Mouse (Mus musculus): ENCODE data around the gene Ints4. TPM values are rescaled to one million over a fixed set of nuclear protein-coding genes. Genes with fewer than 3 reads are reported as not detected.
A peak's percentile ranks its signal among the peaks of the same experiment; 100 is the strongest.

Ints4 gene
- polyA plus RNA-seq, 1 experiment from 2014 or later, result 36.4 TPM

DNA sequence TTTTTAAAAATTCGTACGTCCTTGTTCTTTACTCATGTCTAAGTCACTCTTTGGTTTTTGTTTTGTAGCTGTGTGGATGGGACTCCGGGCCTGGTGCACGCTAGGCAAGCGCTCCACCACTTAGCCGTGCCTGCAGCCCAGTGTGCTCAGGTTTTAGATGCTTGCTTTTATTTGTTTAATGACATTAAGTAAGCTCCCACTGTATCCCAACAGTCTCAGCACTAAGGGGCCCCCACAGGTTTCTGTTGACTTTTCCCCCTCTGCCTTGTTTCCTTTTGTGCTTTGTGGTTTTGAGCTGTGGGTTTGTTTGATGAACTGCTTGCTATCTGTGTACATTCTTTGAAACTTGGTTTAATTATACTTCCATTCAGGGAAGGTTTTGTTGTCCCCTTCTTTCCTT, 28.6 kb upstream of the Ints4 start:
- Histone ChIP-seq H3K4me2 (ENCODE audit: low read length) (no peak overlapping the region), H3K4me3 (replicated peaks; ENCODE audit: low read depth, low read length) (no peak overlapping the region), H3K27me3 (ENCODE audit: insufficient read depth, low read length) (no peaks in the 10 kb centered on the region), H3K9me3 (replicated peaks; ENCODE audit: low read length) (no peaks in the 10 kb centered on the region), H3K27ac (no peak overlapping the region), H3K36me3 (ENCODE audit: insufficient read depth, low read length) (no peaks in the 10 kb centered on the region), H3K4me1 (replicated peaks; ENCODE audit: insufficient read depth, low read length) (no peaks in the 10 kb centered on the region; the same call in 1 of the 2 replicates), H3K9ac (ENCODE audit: low read depth, low read length) (no peak overlapping the region)
- no peak for TF ChIP-seq CTCF (IDR thresholded peaks at IDR 0.05; ENCODE audit: low read depth)
- 83% methylated on average over 6 of the region's 6 CpGs for WGBS
- no peak for ATAC-seq (replicated peaks; ENCODE audit: low FRiP score, low read depth)
- no peak for DNase-seq (ENCODE audit: low spot score)

DNA sequence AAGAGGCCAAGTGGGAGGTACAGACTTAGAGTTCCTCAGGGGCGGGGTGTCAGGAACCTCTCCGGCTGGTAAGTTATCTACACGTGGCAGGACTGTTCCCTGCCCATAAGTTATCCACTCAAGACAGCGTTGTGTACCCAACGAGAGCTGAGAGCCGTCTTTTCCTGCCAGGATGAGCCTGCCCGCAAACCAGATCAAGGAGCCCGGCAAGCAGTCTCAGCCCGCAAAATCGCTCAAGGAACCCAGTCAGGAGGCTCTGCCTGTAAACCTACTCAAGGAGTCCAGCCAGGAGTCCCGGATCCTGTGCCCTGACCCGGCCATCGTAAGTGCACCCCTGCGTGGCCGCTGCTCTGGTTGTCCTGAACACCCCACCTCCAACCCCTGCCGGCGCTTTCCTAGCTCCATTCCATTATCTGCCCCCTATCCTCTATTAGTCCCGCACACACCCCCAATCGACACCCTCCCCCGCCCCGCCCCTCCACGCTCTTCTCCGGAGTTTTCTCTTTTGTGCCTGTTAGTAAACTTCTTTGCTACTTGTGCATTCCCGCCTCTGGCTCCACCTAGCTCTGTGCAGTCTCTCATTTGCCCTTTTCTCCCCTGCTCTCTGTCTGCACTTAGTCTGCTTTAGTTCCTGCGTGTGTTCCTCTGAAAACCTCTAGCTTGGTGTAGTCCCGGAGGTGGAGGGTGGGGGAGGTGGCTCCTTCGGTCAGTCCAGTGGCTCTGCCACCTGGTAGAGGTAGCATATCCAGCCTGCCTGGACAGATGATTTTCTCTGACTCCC, 27.4 kb upstream of the Ints4 start:
- DNase-seq (ENCODE audit: low spot score) (peak; percentile 40), ATAC-seq (replicated peaks; ENCODE audit: low FRiP score, low read depth) (peak; percentile 73; the same call in 1 of the 2 replicates)
- H3K9me3 ChIP-seq (replicated peaks; ENCODE audit: low read length), result no peaks in the 10 kb centered on the region
- no peak for TF ChIP-seq CTCF (IDR thresholded peaks at IDR 0.05; ENCODE audit: low read depth)
- H3K9ac ChIP-seq (ENCODE audit: low read depth, low read length), result peak overlapping the region; percentile 2; the same call in 1 of the 2 replicates
- H3K4me2 ChIP-seq (ENCODE audit: low read length), result peak overlapping the region; percentile 84
- H3K27ac ChIP-seq, result no peak overlapping the region
- H3K27me3 ChIP-seq (ENCODE audit: insufficient read depth, low read length), result no peaks in the 10 kb centered on the region
- no peaks in the 10 kb centered on the region for H3K36me3 ChIP-seq (ENCODE audit: insufficient read depth, low read length)
- H3K4me3 ChIP-seq (replicated peaks; ENCODE audit: low read depth, low read length), result peak overlapping the region; percentile 27
- 1% methylated on average over 27 of the region's 27 CpGs for WGBS
- H3K4me1 ChIP-seq (replicated peaks; ENCODE audit: insufficient read depth, low read length), result no peaks in the 10 kb centered on the region; the same call in 1 of the 2 replicates

DNA sequence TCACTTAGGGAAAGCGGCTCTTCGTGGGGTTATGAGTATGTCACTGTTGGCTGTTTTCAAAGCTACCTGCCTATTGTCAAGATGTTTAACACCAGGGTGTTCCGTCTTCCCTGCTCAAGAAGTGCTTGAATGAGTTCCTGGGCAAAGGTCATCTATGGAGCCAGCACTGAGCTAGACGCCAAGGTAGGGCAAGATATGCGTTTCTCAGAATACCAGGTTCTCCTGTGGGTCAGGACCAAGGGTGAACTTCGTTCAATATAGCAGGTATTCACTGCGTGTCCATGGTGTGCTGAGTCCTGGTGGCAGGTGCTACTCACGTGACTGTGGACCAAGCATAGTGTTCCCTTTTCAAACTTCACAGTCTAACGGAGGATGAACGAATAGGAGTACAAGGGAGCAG, 26.0 kb upstream of the Ints4 start:
- no peaks in the 10 kb centered on the region for H3K27me3 ChIP-seq (ENCODE audit: insufficient read depth, low read length)
- no peak overlapping the region for H3K4me3 ChIP-seq (replicated peaks; ENCODE audit: low read depth, low read length)
- no peak for ATAC-seq (replicated peaks; ENCODE audit: low FRiP score, low read depth)
- no peak overlapping the region for H3K4me2 ChIP-seq (ENCODE audit: low read length)
- no peak for DNase-seq (ENCODE audit: low spot score)
- no peaks in the 10 kb centered on the region for H3K36me3 ChIP-seq (ENCODE audit: insufficient read depth, low read length)
- 91% methylated on average over 10 of the region's 10 CpGs for WGBS
- no peak overlapping the region for H3K27ac ChIP-seq
- no peak overlapping the region for H3K9ac ChIP-seq (ENCODE audit: low read depth, low read length)
- TF ChIP-seq CTCF (IDR thresholded peaks at IDR 0.05; ENCODE audit: low read depth), result no peak
- no peaks in the 10 kb centered on the region; the same call in 1 of the 2 replicates for H3K4me1 ChIP-seq (replicated peaks; ENCODE audit: insufficient read depth, low read length)
- no peaks in the 10 kb centered on the region for H3K9me3 ChIP-seq (replicated peaks; ENCODE audit: low read length)

DNA sequence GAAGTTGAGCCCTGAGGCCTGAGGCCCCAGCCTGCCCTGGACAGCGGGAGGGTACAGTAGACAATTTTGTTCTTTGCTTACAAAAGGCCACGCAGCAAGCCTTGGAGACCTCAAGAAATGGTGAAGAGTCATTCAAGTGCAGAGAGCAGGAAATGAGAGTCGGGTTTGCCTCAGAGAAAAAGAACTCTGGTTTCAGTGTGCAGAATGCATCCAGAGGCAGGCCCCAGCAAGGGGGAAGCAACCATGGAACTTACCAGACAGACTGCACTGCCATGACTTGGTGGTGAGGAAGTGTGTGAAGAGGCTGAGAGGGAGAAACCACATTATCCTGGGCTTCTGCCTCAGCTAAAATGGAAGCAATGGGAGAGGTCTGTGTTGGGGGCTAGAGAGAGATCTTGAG, 25.2 kb upstream of the Ints4 start:
- no peaks in the 10 kb centered on the region; the same call in 1 of the 2 replicates for H3K4me1 ChIP-seq (replicated peaks; ENCODE audit: insufficient read depth, low read length)
- no peak for TF ChIP-seq CTCF (IDR thresholded peaks at IDR 0.05; ENCODE audit: low read depth)
- ATAC-seq (replicated peaks; ENCODE audit: low FRiP score, low read depth), result no peak
- H3K27me3 ChIP-seq (ENCODE audit: insufficient read depth, low read length), result no peaks in the 10 kb centered on the region
- no peak overlapping the region for H3K27ac ChIP-seq
- no peaks in the 10 kb centered on the region for H3K9me3 ChIP-seq (replicated peaks; ENCODE audit: low read length)
- DNase-seq (ENCODE audit: low spot score), result no peak
- H3K9ac ChIP-seq (ENCODE audit: low read depth, low read length), result no peak overlapping the region
- 45% methylated on average over 3 of the region's 3 CpGs for WGBS
- no peak overlapping the region for H3K4me2 ChIP-seq (ENCODE audit: low read length)
- H3K4me3 ChIP-seq (replicated peaks; ENCODE audit: low read depth, low read length), result no peak overlapping the region
- no peaks in the 10 kb centered on the region for H3K36me3 ChIP-seq (ENCODE audit: insufficient read depth, low read length)

DNA sequence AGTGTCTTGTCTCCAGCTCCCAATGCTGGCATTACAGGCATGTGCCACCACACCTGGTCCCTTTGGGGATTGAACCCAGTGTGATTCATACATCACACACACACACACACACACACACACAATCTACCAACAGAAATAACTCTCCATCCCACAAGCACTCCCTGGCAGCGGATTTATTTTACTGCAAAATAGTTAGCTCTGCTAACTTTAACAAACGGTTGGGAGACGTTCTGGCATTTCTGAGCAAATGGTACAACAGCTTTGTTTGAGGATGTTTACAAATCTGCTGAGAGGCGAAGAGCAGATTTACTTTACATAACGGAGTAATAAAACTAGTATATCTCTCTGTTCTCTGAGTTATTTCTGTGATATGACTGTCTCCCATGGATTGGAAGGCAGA, 7.8 kb upstream of the Ints4 start:
- no peak for TF ChIP-seq CTCF (IDR thresholded peaks at IDR 0.05; ENCODE audit: low read depth)
- Histone ChIP-seq H3K36me3 (ENCODE audit: insufficient read depth, low read length) (no peaks in the 10 kb centered on the region), H3K4me1 (replicated peaks; ENCODE audit: insufficient read depth, low read length) (no peaks in the 10 kb centered on the region), H3K27me3 (ENCODE audit: insufficient read depth, low read length) (no peaks in the 10 kb centered on the region), H3K4me3 (replicated peaks; ENCODE audit: low read depth, low read length) (no peak overlapping the region), H3K9ac (ENCODE audit: low read depth, low read length) (no peak overlapping the region), H3K9me3 (replicated peaks; ENCODE audit: low read length) (no peaks in the 10 kb centered on the region), H3K4me2 (ENCODE audit: low read length) (no peak overlapping the region), H3K27ac (no peak overlapping the region)
- 77% methylated on average over 5 of the region's 5 CpGs for WGBS
- ATAC-seq (replicated peaks; ENCODE audit: low FRiP score, low read depth) (no peak), DNase-seq (ENCODE audit: low spot score) (no peak)

DNA sequence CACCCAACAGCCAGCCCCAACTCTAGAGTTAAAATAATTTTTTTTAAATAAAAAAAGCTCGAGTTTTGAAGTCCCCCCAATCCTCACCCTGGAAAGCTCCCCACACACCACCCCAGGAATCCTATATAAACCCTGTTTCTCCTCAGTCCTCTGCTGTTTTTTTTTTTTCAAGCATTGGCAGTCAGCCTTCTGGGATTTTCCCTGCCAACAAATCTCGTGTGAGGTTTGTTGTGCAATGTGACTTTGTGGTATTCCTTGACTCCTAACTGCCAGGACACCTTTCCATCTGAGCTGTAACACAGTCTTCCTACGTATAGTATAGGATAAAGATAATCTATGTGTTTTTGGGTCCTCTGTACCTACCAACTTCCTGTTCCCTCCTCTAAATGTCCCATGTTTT, 1.4 kb upstream of the Ints4 start:
- WGBS, result 68% methylated on average over 3 of the region's 3 CpGs
- DNase-seq (ENCODE audit: low spot score) (no peak), ATAC-seq (replicated peaks; ENCODE audit: low FRiP score, low read depth) (no peak)
- H3K4me1 ChIP-seq (replicated peaks; ENCODE audit: insufficient read depth, low read length), result no peaks in the 10 kb centered on the region
- H3K4me3 ChIP-seq (replicated peaks; ENCODE audit: low read depth, low read length), result no peak overlapping the region
- H3K27ac ChIP-seq, result no peak overlapping the region
- no peaks in the 10 kb centered on the region for H3K36me3 ChIP-seq (ENCODE audit: insufficient read depth, low read length)
- no peaks in the 10 kb centered on the region for H3K27me3 ChIP-seq (ENCODE audit: insufficient read depth, low read length)
- H3K4me2 ChIP-seq (ENCODE audit: low read length), result no peak overlapping the region
- H3K9me3 ChIP-seq (replicated peaks; ENCODE audit: low read length), result no peaks in the 10 kb centered on the region
- no peak overlapping the region for H3K9ac ChIP-seq (ENCODE audit: low read depth, low read length)
- no peak for TF ChIP-seq CTCF (IDR thresholded peaks at IDR 0.05; ENCODE audit: low read depth)
